Mouse (Mus musculus) spleen, adult 2 months (tissue): ENCODE data around the gene Erp27.

ENCODE experiments used
- CTCF ChIP-seq: fragments of 200-500 bp; IDR thresholded peaks from 2 replicates; pipeline ENCODE4 v1.5.1; 2011; ENCODE audit warnings: mild to moderate bottlenecking, inconsistent platforms; ENCODE audit not compliant: insufficient read depth, insufficient read length, insufficient replicate concordance; ENCODE audit errors: extremely low read depth
- POLR2A ChIP-seq: fragments of 200-500 bp; IDR thresholded peaks from 2 replicates; pipeline ENCODE4 v1.6.1; 2011; ENCODE audit warnings: low read depth, low read length, inconsistent platforms

- TF ChIP-seq POLR2A (no peak), CTCF (no peak)
Measured at GRCm38 (mm10) chr6:136883431-136883915, 38.5 kb downstream of the Erp27 start.
